Mouse (Mus musculus): ENCODE measurements around the gene Retreg2.

DNA sequence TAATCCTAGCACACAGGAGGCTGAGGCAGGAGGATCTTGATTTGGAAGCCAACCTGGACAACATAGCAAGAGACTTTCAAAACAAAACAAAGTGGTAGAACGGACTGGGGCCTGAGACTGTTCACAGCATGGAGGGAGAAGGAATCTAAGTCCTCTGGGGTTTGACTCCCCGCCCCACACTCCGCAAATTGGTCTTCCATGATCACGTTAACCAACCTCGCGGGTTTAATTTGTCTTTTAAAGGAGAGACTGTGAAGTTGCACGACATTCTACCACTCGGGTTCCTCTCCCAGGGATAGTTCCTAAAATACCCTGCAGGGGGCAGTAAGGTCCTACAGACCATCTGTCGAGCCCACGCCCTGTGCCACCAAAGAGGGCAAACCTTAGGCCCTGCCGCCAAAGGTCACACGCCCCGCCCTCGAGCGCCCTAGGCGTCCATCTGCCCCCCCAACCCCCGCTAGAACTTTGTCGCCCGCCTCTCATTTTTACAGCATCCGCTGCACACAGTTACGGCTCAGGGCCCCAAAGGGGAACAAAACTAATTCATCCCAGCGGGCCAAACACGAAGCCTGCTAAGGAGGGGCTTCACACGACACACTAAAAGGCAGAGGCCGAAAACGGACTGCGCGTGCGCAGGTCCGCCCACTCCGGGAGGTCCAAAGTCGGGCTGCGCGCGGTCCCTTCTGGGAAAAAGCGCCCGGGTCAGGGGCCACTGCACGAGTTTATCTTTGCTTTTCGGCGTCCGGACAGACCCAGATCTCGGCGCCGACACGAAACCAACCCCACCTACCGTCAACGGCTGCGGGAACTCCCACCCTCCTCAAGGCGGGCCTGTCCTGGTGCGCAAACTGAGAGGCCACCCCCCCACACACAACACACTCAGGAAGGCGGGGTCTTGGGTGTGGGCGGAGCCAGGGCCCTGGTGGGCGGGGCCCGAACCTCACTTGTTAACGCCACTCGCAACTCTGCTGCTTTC is 17.9 kb upstream of the Retreg2 start, which contains the start of gene Nhej1:
- TF ChIP-seq CTCF (IDR thresholded peaks at IDR 0.05; ENCODE audit: insufficient read depth, low read depth, low read length) (peak; percentile 47; the same call in 1 of the 2 replicates), POLR2A (IDR thresholded peaks at IDR 0.05; ENCODE audit: insufficient read depth, low read depth, low read length) (peak; percentile 73)

Data from olfactory bulb, adult 2 months (tissue).